Mouse (Mus musculus) lung, embryonic 15.5 days (tissue): ENCODE results near the gene Sis. TPM values are rescaled to one million over a fixed set of nuclear protein-coding genes. Genes with fewer than 3 reads are reported as not detected.

Experiments
- ATAC-seq: fragments of 200-750 bp; cut with Nextera tagmentation; 2 replicates; pipeline ENCODE4 v1.8.0; 2017; ENCODE audit warnings: moderate number of reproducible peaks, borderline replicate concordance; ENCODE audit not compliant: low FRiP score, low TSS enrichment; ENCODE audit errors: extremely low read depth
- H3K27ac ChIP-seq: fragments of 300-500 bp; sonication (generic); 2 replicates; pipeline ENCODE4 v1.5.1; 2015; ENCODE audit warnings: moderate library complexity, mild to moderate bottlenecking, inconsistent platforms
- H3K27me3 ChIP-seq: fragments of 300-500 bp; sonication (generic); 2 replicates; pipeline ENCODE4 v1.6.1; 2015; ENCODE audit warnings: inconsistent platforms
- H3K36me3 ChIP-seq: fragments of 300-500 bp; sonication (generic); 2 replicates; pipeline ENCODE4 v1.6.1; 2015; ENCODE audit warnings: inconsistent platforms
- H3K4me1 ChIP-seq: fragments of 300-500 bp; sonication (generic); 2 replicates; pipeline ENCODE4 v1.6.1; 2015; ENCODE audit warnings: inconsistent platforms
- H3K4me2 ChIP-seq: fragments of 300-500 bp; sonication (generic); 2 replicates; pipeline ENCODE4 v1.6.1; 2015; ENCODE audit warnings: inconsistent platforms, mild to moderate bottlenecking, moderate library complexity
- H3K4me3 ChIP-seq: fragments of 300-500 bp; sonication (generic); 2 replicates; pipeline ENCODE4 v1.5.1; 2015; ENCODE audit warnings: mild to moderate bottlenecking, inconsistent platforms
- H3K9ac ChIP-seq: fragments of 300-500 bp; sonication (generic); 2 replicates; pipeline ENCODE4 v1.6.1; 2015; ENCODE audit warnings: inconsistent platforms
- H3K9me3 ChIP-seq: fragments of 300-500 bp; sonication (generic); 2 replicates; pipeline ENCODE4 v1.6.1; 2016; ENCODE audit warnings: inconsistent platforms
- WGBS: fragments of 180-500 bp; shearing (Covaris S2); methylation state at CpG from one replicate; pipeline ENCODE4 v1.1.7; 2015; 5-methylcytosine and 5-hydroxymethylcytosine counted together
- polyA plus RNA-seq: library from polyadenylated mRNA; unstranded; fragments of >200 nt; fragmentation: Nextera tagmentation; extraction: Ambion mirVana; gene quantifications from 2 replicates; pipeline ENCODE4 v1.2.1, GENCODE M21; 2015

Gene Sis
- not detected in 2 replicates for polyA plus RNA-seq

DNA sequence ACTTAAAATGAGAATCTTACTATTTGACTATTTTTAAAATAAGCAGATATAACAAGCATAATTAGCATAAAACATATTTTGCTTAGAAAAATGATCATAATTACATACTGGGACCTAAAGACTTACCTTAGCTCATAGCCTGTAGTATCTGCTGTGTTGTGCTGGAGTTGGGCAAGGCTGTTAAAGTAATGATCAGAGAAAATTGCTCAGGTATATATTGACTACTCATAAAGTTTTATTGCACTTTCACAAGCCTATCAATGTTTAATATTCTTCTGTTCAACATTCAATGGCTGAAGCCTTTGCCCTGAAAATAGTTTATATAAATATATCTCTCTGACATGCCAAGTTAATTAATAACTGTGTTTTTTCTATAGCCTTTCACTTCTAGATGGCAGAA lies at the start of gene Sis:
TSS of gene Sis (minus strand) at position 189 of the 400 bp plus-strand sequence.
- Histone ChIP-seq H3K36me3 (no peaks in the 10 kb centered on the region), H3K4me1 (no peaks in the 10 kb centered on the region), H3K4me3 (no peak within 1 kb of the TSS), H3K9ac (no peak within 1 kb of the TSS), H3K27ac (no peak within 1 kb of the TSS), H3K9me3 (no peaks in the 10 kb centered on the region), H3K4me2 (no peak within 1 kb of the TSS), H3K27me3 (no peaks in the 10 kb centered on the region)
- no peak for ATAC-seq

DNA sequence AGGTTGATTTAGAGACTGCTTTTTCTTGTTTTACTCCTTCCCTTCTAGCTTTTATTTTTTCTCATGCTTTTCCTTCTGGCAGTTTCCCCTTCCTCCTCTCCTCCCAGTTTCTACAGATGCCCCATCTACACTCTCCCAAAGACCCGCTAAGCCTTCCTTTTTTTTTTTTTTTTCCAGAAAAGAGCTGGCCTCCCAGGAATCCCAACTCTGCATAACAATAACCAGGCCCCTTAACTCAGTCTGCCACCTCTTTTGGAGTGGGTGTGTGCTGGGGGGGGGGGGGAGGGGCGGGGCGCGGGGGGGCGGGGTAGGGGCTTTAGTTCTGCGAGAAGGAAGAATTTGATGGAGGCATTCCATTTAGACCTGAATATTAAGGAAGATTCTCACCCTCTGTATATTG lies 38.4 kb upstream of the Sis start:
- no peak for ATAC-seq

DNA sequence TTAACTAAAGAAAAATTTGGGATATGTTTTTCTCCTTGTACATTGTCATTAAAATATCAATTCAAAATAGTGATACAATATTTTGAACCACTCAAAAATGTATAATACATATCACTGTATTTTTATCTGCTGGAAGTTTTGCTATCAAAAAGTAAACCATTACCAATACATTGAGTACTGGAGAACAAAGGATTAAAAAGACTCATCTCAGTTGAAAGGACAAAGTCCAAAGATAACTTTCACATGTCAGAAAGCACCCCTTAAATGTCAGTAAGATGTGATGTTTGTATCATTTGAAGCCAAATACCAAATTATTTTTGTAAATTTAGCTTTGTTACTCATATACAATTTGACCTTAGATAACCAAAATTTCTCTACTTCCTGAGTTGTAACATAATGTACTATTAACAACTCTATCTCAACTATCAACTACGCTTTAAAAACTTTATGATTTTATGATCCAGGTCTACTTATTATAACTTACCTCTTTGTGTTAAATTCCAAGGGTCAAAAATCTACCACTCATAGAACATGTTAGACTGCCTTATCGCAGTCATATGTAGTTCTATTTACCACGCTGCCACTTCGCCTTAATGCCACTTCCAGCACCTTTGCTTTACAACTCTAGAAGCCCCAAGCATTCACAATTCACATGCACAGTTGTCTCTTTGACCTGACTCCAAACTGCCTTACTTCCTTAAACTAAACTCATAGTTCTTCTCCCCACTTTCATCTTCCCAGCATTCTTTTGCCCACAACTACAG lies 35.5 kb upstream of the Sis start:
- H3K9ac ChIP-seq: no peak overlapping the region
- 93% methylated on average over 4 of the region's 4 CpGs for WGBS
- no peak overlapping the region for H3K4me2 ChIP-seq
- no peaks in the 10 kb centered on the region for H3K4me1 ChIP-seq
- no peaks in the 10 kb centered on the region for H3K27me3 ChIP-seq
- no peaks in the 10 kb centered on the region for H3K9me3 ChIP-seq
- no peaks in the 10 kb centered on the region for H3K36me3 ChIP-seq
- H3K27ac ChIP-seq: no peak overlapping the region
- no peak for ATAC-seq
- H3K4me3 ChIP-seq: no peak overlapping the region

More for the DNA sequence above, 38.4 kb upstream of the Sis start:
- WGBS: 16% methylated on average over 6 of the region's 6 CpGs
- Histone ChIP-seq H3K36me3 (no peaks in the 10 kb centered on the region), H3K27ac (no peak overlapping the region), H3K4me2 (no peak overlapping the region), H3K4me3 (no peak overlapping the region), H3K4me1 (no peaks in the 10 kb centered on the region), H3K9me3 (no peaks in the 10 kb centered on the region), H3K9ac (no peak overlapping the region), H3K27me3 (no peaks in the 10 kb centered on the region)

DNA sequence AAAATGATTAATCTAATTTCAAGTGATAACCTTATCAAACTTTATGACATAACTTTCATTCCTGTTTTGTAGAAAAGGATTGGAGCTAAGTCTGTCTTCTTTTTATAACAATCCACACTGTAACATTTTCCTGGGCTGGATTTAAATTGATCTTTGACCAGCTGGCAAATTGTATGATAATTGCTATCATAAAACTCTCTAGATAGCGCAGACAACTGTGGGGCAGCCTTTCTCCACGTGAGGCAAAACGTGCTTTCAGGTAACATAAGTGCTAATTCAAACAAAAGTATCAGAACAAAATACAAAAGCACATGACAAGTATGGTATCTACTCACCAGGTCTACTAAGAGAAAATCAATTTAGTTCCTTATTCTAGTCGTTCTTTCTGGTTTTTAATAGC lies 29.9 kb upstream of the Sis start:
- Histone ChIP-seq H3K36me3 (no peaks in the 10 kb centered on the region), H3K27ac (no peak overlapping the region), H3K4me3 (no peak overlapping the region), H3K4me1 (no peaks in the 10 kb centered on the region), H3K4me2 (no peak overlapping the region), H3K9me3 (no peaks in the 10 kb centered on the region), H3K9ac (no peak overlapping the region), H3K27me3 (no peaks in the 10 kb centered on the region)
- 57% methylated on average over 4 of the region's 4 CpGs for WGBS
- no peak for ATAC-seq

DNA sequence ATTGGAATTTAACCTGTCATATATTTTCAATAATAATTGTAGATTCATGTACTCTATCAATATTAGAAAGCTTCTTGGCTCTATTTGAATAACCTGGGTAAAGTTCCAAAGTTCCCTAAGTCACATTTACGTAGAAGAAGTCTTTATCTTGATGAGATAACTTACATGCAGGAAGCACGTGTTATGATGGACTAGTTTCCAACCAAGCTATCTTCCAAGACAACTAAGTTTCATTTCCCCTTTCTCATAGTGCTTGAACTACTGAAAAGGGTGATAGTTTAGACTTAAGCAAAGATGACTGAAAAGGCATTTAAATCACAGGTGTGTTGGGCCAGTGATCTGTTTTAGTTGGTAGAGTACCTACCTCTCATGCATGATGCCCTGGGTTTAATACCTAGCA lies 23.3 kb upstream of the Sis start:
- no peaks in the 10 kb centered on the region for H3K36me3 ChIP-seq
- no peak overlapping the region for H3K27ac ChIP-seq
- H3K9me3 ChIP-seq: no peaks in the 10 kb centered on the region
- no peak overlapping the region for H3K4me2 ChIP-seq
- ATAC-seq: no peak
- no peak overlapping the region for H3K4me3 ChIP-seq
- 61% methylated on average over 2 of the region's 2 CpGs for WGBS
- H3K4me1 ChIP-seq: no peaks in the 10 kb centered on the region
- H3K27me3 ChIP-seq: no peaks in the 10 kb centered on the region
- H3K9ac ChIP-seq: no peak overlapping the region

DNA sequence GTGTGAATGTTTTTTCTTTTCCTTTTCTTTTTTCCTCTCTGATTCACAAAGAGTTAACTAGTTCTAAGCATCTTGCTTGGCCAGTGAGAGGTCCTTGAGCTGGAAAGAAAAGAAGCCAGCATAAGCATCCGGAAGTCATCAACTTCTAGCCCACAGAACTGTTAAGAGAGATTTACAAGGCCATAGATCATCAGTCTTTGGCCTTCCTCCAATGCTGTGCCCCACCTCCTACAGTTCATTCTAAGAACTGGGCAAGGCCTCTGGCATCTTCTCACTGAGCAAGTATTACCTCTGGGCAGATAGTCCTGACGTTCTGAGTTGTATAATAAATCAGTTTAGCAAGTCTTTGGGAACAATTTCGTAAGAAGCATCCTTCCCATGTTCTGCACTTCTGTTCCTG lies 8.9 kb upstream of the Sis start:
- H3K27me3 ChIP-seq: no peaks in the 10 kb centered on the region
- 39% methylated on average over 3 of the region's 3 CpGs for WGBS
- H3K4me1 ChIP-seq: no peaks in the 10 kb centered on the region
- no peaks in the 10 kb centered on the region for H3K36me3 ChIP-seq
- ATAC-seq: no peak
- H3K4me2 ChIP-seq: no peak overlapping the region
- no peak overlapping the region for H3K9ac ChIP-seq
- no peak overlapping the region for H3K4me3 ChIP-seq
- H3K27ac ChIP-seq: no peak overlapping the region
- no peaks in the 10 kb centered on the region for H3K9me3 ChIP-seq

DNA sequence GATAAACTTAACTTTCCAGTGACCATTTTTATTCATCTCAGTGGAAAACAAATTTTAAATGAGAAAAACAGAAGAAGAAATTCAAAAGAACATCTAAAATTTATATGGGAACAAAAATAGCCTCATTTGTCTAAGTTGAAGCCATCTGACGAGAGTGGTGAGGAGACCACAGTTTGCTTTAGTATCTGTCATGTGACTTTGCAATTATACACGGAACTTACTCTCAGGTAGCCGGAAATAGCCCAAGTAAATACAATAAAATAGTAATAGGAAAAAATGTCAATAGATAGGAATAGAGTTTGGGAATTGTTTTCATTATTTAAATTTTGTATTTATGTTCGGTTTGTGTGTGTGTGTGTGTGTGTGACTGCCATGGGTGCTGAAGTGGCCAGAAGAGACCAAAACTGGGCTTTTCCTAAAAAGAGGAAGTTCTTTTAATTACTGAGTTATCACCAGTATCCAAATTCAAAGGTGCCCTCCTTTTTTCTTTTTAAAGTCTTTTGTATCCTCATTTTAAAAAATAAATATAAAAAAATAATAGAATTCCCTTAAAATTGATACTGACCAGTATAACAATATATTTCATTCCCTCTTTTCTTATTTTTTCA lies 48.6 kb downstream of the Sis start:
- Histone ChIP-seq H3K9ac (no peak overlapping the region), H3K27me3 (no peaks in the 10 kb centered on the region), H3K4me3 (no peak overlapping the region), H3K36me3 (no peaks in the 10 kb centered on the region), H3K4me1 (no peaks in the 10 kb centered on the region), H3K27ac (no peak overlapping the region), H3K4me2 (no peak overlapping the region), H3K9me3 (no peaks in the 10 kb centered on the region)
- ATAC-seq: no peak
- 74% methylated on average over 4 of the region's 4 CpGs for WGBS

DNA sequence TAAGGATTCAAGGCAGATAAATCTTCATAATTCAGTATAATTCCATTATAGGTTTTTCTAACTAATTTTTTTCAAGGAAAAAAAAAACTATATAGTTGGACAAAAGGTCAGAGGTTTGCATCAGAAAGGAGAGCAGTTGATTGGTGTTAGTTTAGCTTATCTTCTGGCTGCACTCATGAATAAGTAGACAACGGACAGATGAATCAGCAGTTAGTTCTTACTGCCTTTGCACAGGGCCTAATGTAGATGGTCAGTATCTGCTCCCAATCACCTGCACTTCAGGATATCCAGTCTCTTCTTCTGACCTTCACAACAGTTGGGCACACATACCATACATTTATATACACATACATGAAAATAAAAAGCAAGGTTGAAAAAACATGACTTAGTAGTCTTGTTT lies 85.2 kb downstream of the Sis start:
- Histone ChIP-seq H3K9ac (no peak overlapping the region), H3K27ac (no peak overlapping the region), H3K9me3 (no peaks in the 10 kb centered on the region), H3K27me3 (no peaks in the 10 kb centered on the region), H3K4me2 (no peak overlapping the region), H3K36me3 (no peaks in the 10 kb centered on the region), H3K4me3 (no peak overlapping the region), H3K4me1 (no peaks in the 10 kb centered on the region)
- ATAC-seq: no peak
- WGBS: 76% methylated on average over 1 of the region's 1 CpGs

DNA sequence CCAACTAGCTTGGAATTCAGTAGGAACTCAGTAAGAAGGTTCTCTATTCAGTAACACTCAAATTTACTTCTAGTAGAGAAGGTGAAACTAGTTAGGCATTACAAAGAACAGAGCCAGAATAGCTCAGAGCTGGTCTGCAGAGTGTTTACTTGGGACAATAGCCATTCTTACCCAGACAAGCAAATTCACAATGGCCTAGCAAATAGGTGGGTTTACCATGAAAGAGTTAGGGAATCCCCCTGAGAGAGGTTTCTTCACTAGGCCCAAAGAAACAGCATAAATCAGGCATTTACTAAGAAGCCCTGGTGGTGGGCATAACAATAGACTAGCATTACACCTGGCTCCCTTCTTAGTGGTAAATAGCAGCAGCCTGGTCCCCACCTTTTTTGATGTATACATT lies 99.5 kb downstream of the Sis start:
- Histone ChIP-seq H3K4me2 (no peak overlapping the region), H3K4me1 (no peaks in the 10 kb centered on the region), H3K27ac (no peak overlapping the region), H3K27me3 (no peaks in the 10 kb centered on the region), H3K9ac (no peak overlapping the region), H3K36me3 (no peaks in the 10 kb centered on the region), H3K4me3 (no peak overlapping the region), H3K9me3 (no peaks in the 10 kb centered on the region)
- no peak for ATAC-seq

DNA sequence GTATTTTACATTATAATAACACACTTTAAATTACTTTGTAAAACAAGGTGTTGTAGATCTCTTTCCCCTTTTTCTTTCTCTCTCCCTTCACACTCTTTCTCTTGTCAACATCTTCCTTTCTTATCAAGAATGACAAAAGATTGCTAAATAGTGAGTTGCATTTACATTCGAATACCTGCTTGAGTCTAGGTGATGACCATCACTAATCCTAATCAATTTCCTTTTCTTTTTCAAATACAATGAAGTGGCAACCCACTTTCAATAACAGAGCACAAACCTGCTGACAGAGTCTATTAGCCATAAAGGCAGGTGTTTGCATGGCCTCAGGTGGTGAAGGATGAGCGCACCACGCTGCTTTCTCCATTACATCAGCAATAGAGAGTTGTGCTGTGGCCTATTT lies 108.9 kb downstream of the Sis start:
- no peaks in the 10 kb centered on the region for H3K9me3 ChIP-seq
- H3K4me3 ChIP-seq: no peak overlapping the region
- H3K9ac ChIP-seq: no peak overlapping the region
- H3K4me1 ChIP-seq: no peaks in the 10 kb centered on the region
- no peaks in the 10 kb centered on the region for H3K36me3 ChIP-seq
- WGBS: 78% methylated on average over 3 of the region's 3 CpGs
- no peaks in the 10 kb centered on the region for H3K27me3 ChIP-seq
- no peak for ATAC-seq
- no peak overlapping the region for H3K27ac ChIP-seq
- no peak overlapping the region for H3K4me2 ChIP-seq

DNA sequence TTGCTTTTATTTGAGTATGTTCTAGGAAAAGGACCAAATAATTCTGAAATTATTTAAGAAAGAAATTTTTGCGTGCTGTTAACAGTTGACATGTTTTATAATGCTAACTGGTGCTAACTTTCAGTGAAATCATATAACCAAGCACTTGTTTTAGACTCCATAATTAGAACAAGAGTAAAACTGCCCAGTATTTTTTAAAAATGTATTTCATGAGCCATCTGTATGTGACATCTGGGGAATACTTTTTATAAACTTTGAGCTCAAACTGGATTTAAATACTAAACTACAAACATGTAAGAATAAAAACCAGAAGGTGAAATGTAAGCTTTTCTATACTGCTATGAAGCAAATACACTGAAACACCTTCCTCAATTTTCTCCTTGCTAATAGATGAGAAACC lies 112.3 kb downstream of the Sis start:
- H3K9me3 ChIP-seq: no peaks in the 10 kb centered on the region
- H3K4me1 ChIP-seq: no peaks in the 10 kb centered on the region
- H3K27ac ChIP-seq: no peak overlapping the region
- H3K4me3 ChIP-seq: no peak overlapping the region
- H3K36me3 ChIP-seq: no peaks in the 10 kb centered on the region
- no peak overlapping the region for H3K9ac ChIP-seq
- ATAC-seq: no peak
- 71% methylated on average over 1 of the region's 1 CpGs for WGBS
- no peaks in the 10 kb centered on the region for H3K27me3 ChIP-seq
- no peak overlapping the region for H3K4me2 ChIP-seq

DNA sequence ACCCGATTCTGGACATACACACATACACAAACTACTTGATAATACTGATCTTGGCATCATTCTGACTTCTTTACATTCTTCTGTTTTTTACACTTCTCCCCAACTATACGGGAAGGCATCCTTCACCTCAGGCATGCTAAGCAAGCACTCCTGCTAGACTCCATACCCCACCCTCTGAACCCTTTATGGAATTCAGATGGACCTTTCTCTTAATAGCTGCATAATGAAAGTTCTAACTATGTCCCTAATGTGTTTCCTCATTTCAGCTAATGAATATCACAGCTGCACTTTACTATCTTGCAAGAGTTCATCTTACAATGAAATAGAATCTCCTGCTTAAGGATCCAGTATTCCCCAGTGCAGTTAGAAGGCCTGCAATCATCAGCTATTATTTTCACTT lies 127.0 kb downstream of the Sis start:
- ATAC-seq: no peak
- no peaks in the 10 kb centered on the region for H3K9me3 ChIP-seq
- H3K4me1 ChIP-seq: no peaks in the 10 kb centered on the region
- no peak overlapping the region for H3K27ac ChIP-seq
- no peaks in the 10 kb centered on the region for H3K27me3 ChIP-seq
- 66% methylated on average over 2 of the region's 2 CpGs for WGBS
- no peak overlapping the region for H3K9ac ChIP-seq
- no peak overlapping the region for H3K4me2 ChIP-seq
- H3K36me3 ChIP-seq: no peaks in the 10 kb centered on the region
- no peak overlapping the region for H3K4me3 ChIP-seq
